Mouse (Mus musculus) olfactory bulb, adult 2 months (tissue): ENCODE results near the gene Tubgcp4.

Source experiments
- CTCF ChIP-seq: fragments of 200-500 bp; IDR thresholded peaks from 2 replicates; pipeline ENCODE4 v1.5.1; 2012; ENCODE audit warnings: low read depth, mild to moderate bottlenecking, low read length, moderate library complexity; ENCODE audit not compliant: insufficient read depth
- POLR2A ChIP-seq: fragments of 200-500 bp; IDR thresholded peaks from 2 replicates; pipeline ENCODE4 v1.6.1; 2012; ENCODE audit warnings: mild to moderate bottlenecking, low read depth, low read length, moderate library complexity; ENCODE audit not compliant: insufficient read depth

DNA sequence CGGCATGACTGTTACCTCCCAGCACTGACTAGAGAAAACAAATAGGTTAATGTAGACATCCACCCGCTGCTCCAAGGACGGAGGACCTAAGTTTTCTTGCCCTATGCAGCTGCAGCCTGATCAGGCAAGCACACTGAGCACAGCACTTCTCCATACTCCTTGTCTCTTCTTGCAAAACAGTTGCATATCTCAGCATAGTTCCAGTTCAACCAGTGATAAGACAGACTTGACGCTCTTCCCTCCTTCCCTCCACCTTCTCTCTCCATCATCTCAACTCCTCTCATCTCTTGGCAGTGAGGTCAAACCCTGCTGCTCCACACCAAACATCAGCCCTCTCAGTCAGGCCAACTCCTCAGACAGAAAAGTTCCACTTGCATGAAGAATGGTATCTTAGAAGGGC is 57.7 kb downstream of the Tubgcp4 start:
- TF ChIP-seq POLR2A (no peak), CTCF (no peak)
